Mouse (Mus musculus): ENCODE data around the gene Gkap1.

DNA sequence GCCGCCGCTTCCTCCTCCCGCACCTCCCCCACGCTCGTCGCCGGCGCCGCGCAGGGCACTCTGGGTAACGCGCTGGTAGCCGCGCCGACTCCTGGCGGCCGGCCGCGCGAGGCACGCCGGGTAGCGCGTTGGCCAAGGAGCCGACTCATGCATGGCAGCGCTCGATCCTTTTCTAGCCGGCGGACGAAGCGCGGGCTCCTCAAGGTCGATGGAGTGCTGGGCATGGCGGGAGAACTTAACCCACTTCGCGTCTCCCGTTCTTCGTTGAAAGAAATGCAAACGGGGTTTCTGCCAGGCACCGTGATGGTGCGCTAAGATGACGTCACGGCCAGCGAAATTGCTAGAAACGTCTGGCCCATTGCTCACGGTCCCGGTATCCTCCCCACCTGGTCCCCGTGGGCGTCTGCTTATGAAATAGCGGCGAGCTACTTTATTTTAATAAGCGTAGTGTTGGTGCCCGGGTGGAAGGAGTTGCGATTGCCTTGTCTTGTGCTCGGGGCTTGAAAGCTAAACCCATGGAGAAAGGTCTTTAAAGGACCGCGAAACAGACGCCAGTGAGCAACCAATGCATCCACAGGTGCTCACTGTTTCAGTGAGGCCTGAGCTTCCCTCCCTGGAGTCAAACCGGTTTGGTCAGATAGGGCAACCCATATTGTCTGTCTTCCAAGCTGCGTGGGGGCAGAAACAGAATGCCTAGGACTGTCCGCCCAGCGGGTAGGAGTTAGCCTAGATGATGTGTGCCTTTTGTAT, 59.7 kb downstream of the Gkap1 start, which contains the start of gene Ubqln1:
- peak; percentile 61 for TF ChIP-seq CTCF (IDR thresholded peaks at IDR 0.05; ENCODE audit: low read depth)
- peak; percentile 44 for TF ChIP-seq EP300 (optimal IDR thresholded peaks at IDR 0.05)
